Mouse (Mus musculus): ENCODE data around the gene Map2k5. TPM values are rescaled to one million over a fixed set of nuclear protein-coding genes. Genes with fewer than 3 reads are reported as not detected.

The Map2k5 gene
- polyA plus RNA-seq, 1 experiment from 2014 or later, result 20.6 TPM

- Histone ChIP-seq H3K4me2 (ENCODE audit: low read depth, low read length) (no peak overlapping the region), H3K9ac (ENCODE audit: low read length) (no peak overlapping the region), H3K9me3 (replicated peaks; ENCODE audit: control insufficient read depth, low read length) (no peaks in the 10 kb centered on the region), H3K27ac (ENCODE audit: low read length) (no peak overlapping the region), H3K4me1 (ENCODE audit: control insufficient read depth, insufficient read depth, low read length) (no peaks in the 10 kb centered on the region), H3K4me3 (replicated peaks; ENCODE audit: low read length) (no peak overlapping the region), H3K27me3 (ENCODE audit: control insufficient read depth, insufficient read depth, low read length) (no peaks in the 10 kb centered on the region), H3K36me3 (ENCODE audit: control insufficient read depth, insufficient read depth, low read length) (no peaks in the 10 kb centered on the region)
- WGBS, result 93% methylated on average over 8 of the region's 8 CpGs
- no peak for ATAC-seq (ENCODE audit: insufficient read depth, low FRiP score)
These were observed 27.7 kb downstream of the Map2k5 start for GRCm38 (mm10) chr9:63350030-63350429.

GRCm38 (mm10) chr9:63349241-63349640 is 28.5 kb downstream of the Map2k5 start:
- 80% methylated on average over 3 of the region's 3 CpGs for WGBS
- ATAC-seq (ENCODE audit: insufficient read depth, low FRiP score), result no peak
- Histone ChIP-seq H3K36me3 (ENCODE audit: control insufficient read depth, insufficient read depth, low read length) (no peaks in the 10 kb centered on the region), H3K4me2 (ENCODE audit: low read depth, low read length) (no peak overlapping the region), H3K27me3 (ENCODE audit: control insufficient read depth, insufficient read depth, low read length) (no peaks in the 10 kb centered on the region), H3K9me3 (replicated peaks; ENCODE audit: control insufficient read depth, low read length) (no peaks in the 10 kb centered on the region), H3K27ac (ENCODE audit: low read length) (no peak overlapping the region), H3K4me1 (ENCODE audit: control insufficient read depth, insufficient read depth, low read length) (no peaks in the 10 kb centered on the region), H3K9ac (ENCODE audit: low read length) (no peak overlapping the region), H3K4me3 (replicated peaks; ENCODE audit: low read length) (no peak overlapping the region)

GRCm38 (mm10) chr9:63348146-63348545 is 29.6 kb downstream of the Map2k5 start:
- WGBS, result 68% methylated on average over 1 of the region's 1 CpGs
- ATAC-seq (ENCODE audit: insufficient read depth, low FRiP score), result no peak
- Histone ChIP-seq H3K27me3 (ENCODE audit: control insufficient read depth, insufficient read depth, low read length) (no peaks in the 10 kb centered on the region), H3K27ac (ENCODE audit: low read length) (no peak overlapping the region), H3K4me2 (ENCODE audit: low read depth, low read length) (no peak overlapping the region), H3K9me3 (replicated peaks; ENCODE audit: control insufficient read depth, low read length) (no peaks in the 10 kb centered on the region), H3K4me3 (replicated peaks; ENCODE audit: low read length) (no peak overlapping the region), H3K9ac (ENCODE audit: low read length) (no peak overlapping the region), H3K36me3 (ENCODE audit: control insufficient read depth, insufficient read depth, low read length) (no peaks in the 10 kb centered on the region), H3K4me1 (ENCODE audit: control insufficient read depth, insufficient read depth, low read length) (no peaks in the 10 kb centered on the region)

GRCm38 (mm10) chr9:63346029-63346428 is 31.7 kb downstream of the Map2k5 start:
- Histone ChIP-seq H3K36me3 (ENCODE audit: control insufficient read depth, insufficient read depth, low read length) (no peaks in the 10 kb centered on the region), H3K4me1 (ENCODE audit: control insufficient read depth, insufficient read depth, low read length) (no peaks in the 10 kb centered on the region), H3K27ac (ENCODE audit: low read length) (no peak overlapping the region), H3K4me3 (replicated peaks; ENCODE audit: low read length) (no peak overlapping the region), H3K27me3 (ENCODE audit: control insufficient read depth, insufficient read depth, low read length) (no peaks in the 10 kb centered on the region), H3K4me2 (ENCODE audit: low read depth, low read length) (no peak overlapping the region), H3K9ac (ENCODE audit: low read length) (no peak overlapping the region), H3K9me3 (replicated peaks; ENCODE audit: control insufficient read depth, low read length) (no peaks in the 10 kb centered on the region)
- ATAC-seq (ENCODE audit: insufficient read depth, low FRiP score), result no peak
- WGBS, result 82% methylated on average over 6 of the region's 6 CpGs

- H3K27ac ChIP-seq (ENCODE audit: low read length), result no peak overlapping the region
- H3K9me3 ChIP-seq (replicated peaks; ENCODE audit: control insufficient read depth, low read length), result no peaks in the 10 kb centered on the region
- WGBS, result 75% methylated on average over 3 of the region's 3 CpGs
- H3K27me3 ChIP-seq (ENCODE audit: control insufficient read depth, insufficient read depth, low read length), result no peaks in the 10 kb centered on the region
- no peak for ATAC-seq (ENCODE audit: insufficient read depth, low FRiP score)
- no peaks in the 10 kb centered on the region for H3K4me1 ChIP-seq (ENCODE audit: control insufficient read depth, insufficient read depth, low read length)
- H3K36me3 ChIP-seq (ENCODE audit: control insufficient read depth, insufficient read depth, low read length), result no peaks in the 10 kb centered on the region; the same call in 1 of the 2 replicates
- no peak overlapping the region for H3K4me2 ChIP-seq (ENCODE audit: low read depth, low read length)
- H3K4me3 ChIP-seq (replicated peaks; ENCODE audit: low read length), result no peak overlapping the region
- H3K9ac ChIP-seq (ENCODE audit: low read length), result no peak overlapping the region
These were observed 35.9 kb downstream of the Map2k5 start for GRCm38 (mm10) chr9:63341761-63342160.

- Histone ChIP-seq H3K27ac (ENCODE audit: low read length) (no peak overlapping the region), H3K9me3 (replicated peaks; ENCODE audit: control insufficient read depth, low read length) (no peaks in the 10 kb centered on the region), H3K27me3 (ENCODE audit: control insufficient read depth, insufficient read depth, low read length) (no peaks in the 10 kb centered on the region), H3K36me3 (ENCODE audit: control insufficient read depth, insufficient read depth, low read length) (no peaks in the 10 kb centered on the region; the same call in 1 of the 2 replicates), H3K9ac (ENCODE audit: low read length) (no peak overlapping the region), H3K4me3 (replicated peaks; ENCODE audit: low read length) (no peak overlapping the region), H3K4me2 (ENCODE audit: low read depth, low read length) (no peak overlapping the region), H3K4me1 (ENCODE audit: control insufficient read depth, insufficient read depth, low read length) (no peaks in the 10 kb centered on the region)
- WGBS, result 57% methylated on average over 6 of the region's 6 CpGs
- no peak for ATAC-seq (ENCODE audit: insufficient read depth, low FRiP score)
These were observed 38.4 kb downstream of the Map2k5 start for GRCm38 (mm10) chr9:63339256-63339655.

GRCm38 (mm10) chr9:63338716-63339115 is 39.0 kb downstream of the Map2k5 start:
- no peak overlapping the region for H3K27ac ChIP-seq (ENCODE audit: low read length)
- no peak overlapping the region for H3K4me2 ChIP-seq (ENCODE audit: low read depth, low read length)
- H3K4me3 ChIP-seq (replicated peaks; ENCODE audit: low read length), result no peak overlapping the region
- H3K4me1 ChIP-seq (ENCODE audit: control insufficient read depth, insufficient read depth, low read length), result no peaks in the 10 kb centered on the region
- no peaks in the 10 kb centered on the region; the same call in 1 of the 2 replicates for H3K36me3 ChIP-seq (ENCODE audit: control insufficient read depth, insufficient read depth, low read length)
- no peak for ATAC-seq (ENCODE audit: insufficient read depth, low FRiP score)
- WGBS, result 58% methylated on average over 6 of the region's 6 CpGs
- no peak overlapping the region for H3K9ac ChIP-seq (ENCODE audit: low read length)
- no peaks in the 10 kb centered on the region for H3K27me3 ChIP-seq (ENCODE audit: control insufficient read depth, insufficient read depth, low read length)
- H3K9me3 ChIP-seq (replicated peaks; ENCODE audit: control insufficient read depth, low read length), result no peaks in the 10 kb centered on the region

- ATAC-seq (ENCODE audit: insufficient read depth, low FRiP score), result no peak
- WGBS, result 95% methylated on average over 4 of the region's 4 CpGs
- Histone ChIP-seq H3K4me3 (replicated peaks; ENCODE audit: low read length) (no peak overlapping the region), H3K9ac (ENCODE audit: low read length) (no peak overlapping the region), H3K4me1 (ENCODE audit: control insufficient read depth, insufficient read depth, low read length) (no peaks in the 10 kb centered on the region), H3K9me3 (replicated peaks; ENCODE audit: control insufficient read depth, low read length) (no peaks in the 10 kb centered on the region), H3K27me3 (ENCODE audit: control insufficient read depth, insufficient read depth, low read length) (no peaks in the 10 kb centered on the region), H3K27ac (ENCODE audit: low read length) (no peak overlapping the region), H3K36me3 (ENCODE audit: control insufficient read depth, insufficient read depth, low read length) (peaks cover 6% of the 10 kb centered on the region), H3K4me2 (ENCODE audit: low read depth, low read length) (no peak overlapping the region)
These were observed 41.9 kb downstream of the Map2k5 start for GRCm38 (mm10) chr9:63335816-63336215.

- H3K9ac ChIP-seq (ENCODE audit: low read length), result no peak overlapping the region
- 94% methylated on average over 2 of the region's 2 CpGs for WGBS
- no peak for ATAC-seq (ENCODE audit: insufficient read depth, low FRiP score)
- H3K4me1 ChIP-seq (ENCODE audit: control insufficient read depth, insufficient read depth, low read length), result no peaks in the 10 kb centered on the region
- peaks cover 6% of the 10 kb centered on the region for H3K36me3 ChIP-seq (ENCODE audit: control insufficient read depth, insufficient read depth, low read length)
- H3K4me3 ChIP-seq (replicated peaks; ENCODE audit: low read length), result no peak overlapping the region
- no peak overlapping the region for H3K27ac ChIP-seq (ENCODE audit: low read length)
- no peak overlapping the region for H3K4me2 ChIP-seq (ENCODE audit: low read depth, low read length)
- no peaks in the 10 kb centered on the region for H3K9me3 ChIP-seq (replicated peaks; ENCODE audit: control insufficient read depth, low read length)
- no peaks in the 10 kb centered on the region for H3K27me3 ChIP-seq (ENCODE audit: control insufficient read depth, insufficient read depth, low read length)
These were observed 44.6 kb downstream of the Map2k5 start for GRCm38 (mm10) chr9:63333074-63333473.

- Histone ChIP-seq H3K4me1 (ENCODE audit: control insufficient read depth, insufficient read depth, low read length) (no peaks in the 10 kb centered on the region), H3K9ac (ENCODE audit: low read length) (no peak overlapping the region), H3K27me3 (ENCODE audit: control insufficient read depth, insufficient read depth, low read length) (no peaks in the 10 kb centered on the region), H3K9me3 (replicated peaks; ENCODE audit: control insufficient read depth, low read length) (no peaks in the 10 kb centered on the region), H3K4me2 (ENCODE audit: low read depth, low read length) (no peak overlapping the region), H3K36me3 (ENCODE audit: control insufficient read depth, insufficient read depth, low read length) (peaks cover 6% of the 10 kb centered on the region; the same call in 1 of the 2 replicates), H3K4me3 (replicated peaks; ENCODE audit: low read length) (no peak overlapping the region), H3K27ac (ENCODE audit: low read length) (no peak overlapping the region)
- ATAC-seq (ENCODE audit: insufficient read depth, low FRiP score), result no peak
- 92% methylated on average over 6 of the region's 6 CpGs for WGBS
These were observed 46.5 kb downstream of the Map2k5 start for GRCm38 (mm10) chr9:63331246-63331645.

Measured in stomach, embryonic 16.5 days (tissue).